Mouse (Mus musculus) right cerebral cortex, adult 2 months (tissue): ENCODE measurements around the gene Pnrc2.
A peak's percentile ranks its signal among the peaks of the same experiment; 100 is the strongest.

Experiments
- DNase-seq, 2 experiments: peaks; one replicate each; pipeline ENCODE4 v3.0.0; 2021 to 2022; ENCODE audit warnings: low spot score in 2 of 2

Gene Pnrc2

GRCm38 (mm10) chr4:135873526-135874202 lies at the start of gene Pnrc2:
TSS of gene Pnrc2 (minus strand) at chr4:135873850.
- peak; percentile 89 to 91 for DNase-seq

- no peak for DNase-seq
Measured at GRCm38 (mm10) chr4:135922190-135922589, 48.5 kb upstream of the Pnrc2 start.

- DNase-seq, result no peak
Measured at GRCm38 (mm10) chr4:135921257-135922120, 47.8 kb upstream of the Pnrc2 start.

GRCm38 (mm10) chr4:135920304-135921241 lies 46.9 kb upstream of the Pnrc2 start, which contains the start of gene Fuca1:
TSS of gene Fuca1 (plus strand) at chr4:135920735.
- DNase-seq, result peak; percentile 96 to 98

GRCm38 (mm10) chr4:135919280-135919639 lies 45.6 kb upstream of the Pnrc2 start:
- no peak for DNase-seq

GRCm38 (mm10) chr4:135918635-135919279 lies 45.1 kb upstream of the Pnrc2 start:
- DNase-seq, result no peak

GRCm38 (mm10) chr4:135913433-135913832 lies 39.8 kb upstream of the Pnrc2 start:
- DNase-seq, result no peak

GRCm38 (mm10) chr4:135912835-135913234 lies 39.2 kb upstream of the Pnrc2 start:
- no peak for DNase-seq

- DNase-seq, result no peak
Measured at GRCm38 (mm10) chr4:135912164-135912563, 38.5 kb upstream of the Pnrc2 start.

- no peak for DNase-seq
Measured at GRCm38 (mm10) chr4:135911531-135911930, 37.9 kb upstream of the Pnrc2 start.

GRCm38 (mm10) chr4:135909326-135910066 lies 35.8 kb upstream of the Pnrc2 start:
- DNase-seq, result no peak

- DNase-seq, result no peak
Measured at GRCm38 (mm10) chr4:135906633-135907032, 33.0 kb upstream of the Pnrc2 start.

- no peak for DNase-seq
Measured at GRCm38 (mm10) chr4:135904810-135905209, 31.2 kb upstream of the Pnrc2 start.

GRCm38 (mm10) chr4:135902606-135903242 lies 29.1 kb upstream of the Pnrc2 start:
- no peak for DNase-seq

GRCm38 (mm10) chr4:135900008-135900407 lies 26.4 kb upstream of the Pnrc2 start:
- DNase-seq, result no peak

- no peak for DNase-seq
Measured at GRCm38 (mm10) chr4:135899050-135899448, 25.4 kb upstream of the Pnrc2 start.

GRCm38 (mm10) chr4:135898380-135899049 lies 24.9 kb upstream of the Pnrc2 start:
- DNase-seq, result no peak

GRCm38 (mm10) chr4:135896157-135896556 lies 22.5 kb upstream of the Pnrc2 start:
- DNase-seq, result no peak

- DNase-seq, result no peak
Measured at GRCm38 (mm10) chr4:135895071-135895571, 21.5 kb upstream of the Pnrc2 start, which contains the start of gene Cnr2. TSS of gene Cnr2 (plus strand) at chr4:135895394.
